Mouse (Mus musculus): ENCODE results near the gene Teddm2. TPM values are rescaled to one million over a fixed set of nuclear protein-coding genes. Genes with fewer than 3 reads are reported as not detected.

The Teddm2 gene
- polyA plus RNA-seq, 1 experiment from 2014 or later: 0.77 TPM

DNA sequence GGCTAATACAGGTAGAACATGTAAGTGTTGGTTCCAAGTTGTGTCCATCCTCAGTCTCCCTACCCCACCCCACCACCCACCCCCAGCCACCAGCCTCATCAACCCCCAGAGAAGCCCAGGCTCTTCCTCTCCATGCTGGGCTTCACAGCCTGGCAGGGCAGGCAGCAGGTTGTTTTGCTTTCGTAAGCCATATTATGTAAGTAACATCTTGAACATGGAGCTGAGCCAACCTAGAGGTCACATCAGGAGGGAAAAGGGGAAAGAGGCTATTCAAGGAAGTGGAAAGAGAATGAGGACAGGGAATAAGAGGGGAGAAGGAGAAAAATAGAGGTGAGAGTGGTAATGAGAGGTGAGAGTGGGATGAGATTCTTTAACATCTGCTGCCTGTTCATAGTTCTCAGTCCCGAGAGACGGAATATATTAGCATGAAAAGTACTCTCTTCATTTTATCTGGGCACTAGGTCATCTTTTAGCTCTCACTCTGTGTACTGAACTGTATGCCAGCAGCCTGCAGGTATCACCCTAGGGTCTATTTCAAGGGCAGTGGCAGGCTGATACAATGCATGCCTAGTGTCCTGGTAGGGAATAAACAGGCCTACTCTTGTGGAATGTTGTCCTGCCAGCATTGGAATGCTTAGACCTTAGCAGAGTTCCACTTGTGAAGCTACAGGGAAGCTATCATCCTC lies 18.6 kb upstream of the Teddm2 start:
- Histone ChIP-seq H3K9me3 (replicated peaks) (no peaks in the 10 kb centered on the region), H3K27ac (no peak overlapping the region), H3K9ac (no peak overlapping the region), H3K27me3 (no peaks in the 10 kb centered on the region), H3K4me1 (peaks cover 2% of the 10 kb centered on the region; the same call in 1 of the 2 replicates), H3K4me2 (replicated peaks) (no peak overlapping the region), H3K4me3 (no peak overlapping the region), H3K36me3 (no peaks in the 10 kb centered on the region)
- no peak for ATAC-seq (ENCODE audit: low FRiP score)
- 84% methylated on average over 3 of the region's 3 CpGs for WGBS

DNA sequence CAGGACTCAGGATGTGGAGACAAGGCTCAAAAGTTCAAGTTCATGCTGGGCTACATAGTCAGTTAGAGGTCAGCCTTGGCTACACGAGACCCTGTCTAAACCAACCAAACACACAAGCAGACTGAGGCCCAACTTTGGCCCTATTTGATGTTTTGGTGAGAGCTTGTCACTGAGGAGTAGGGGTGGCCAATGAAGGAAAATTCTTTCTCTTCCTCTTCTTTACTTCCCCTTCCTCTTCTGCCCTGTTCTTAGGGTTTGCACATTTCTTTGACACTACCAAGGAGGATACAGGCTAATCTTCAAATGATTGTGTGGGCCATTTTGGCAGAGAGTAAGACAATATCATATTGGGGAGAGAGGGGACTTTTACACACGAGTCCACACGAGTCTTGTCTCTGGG lies 13.8 kb upstream of the Teddm2 start:
- Histone ChIP-seq H3K27ac (no peak overlapping the region), H3K27me3 (no peaks in the 10 kb centered on the region), H3K9me3 (replicated peaks) (no peaks in the 10 kb centered on the region), H3K4me3 (no peak overlapping the region), H3K4me2 (replicated peaks) (no peak overlapping the region), H3K9ac (no peak overlapping the region), H3K4me1 (no peaks in the 10 kb centered on the region), H3K36me3 (peaks cover 21% of the 10 kb centered on the region)
- 81% methylated on average over 3 of the region's 3 CpGs for WGBS
- no peak for ATAC-seq (ENCODE audit: low FRiP score)

DNA sequence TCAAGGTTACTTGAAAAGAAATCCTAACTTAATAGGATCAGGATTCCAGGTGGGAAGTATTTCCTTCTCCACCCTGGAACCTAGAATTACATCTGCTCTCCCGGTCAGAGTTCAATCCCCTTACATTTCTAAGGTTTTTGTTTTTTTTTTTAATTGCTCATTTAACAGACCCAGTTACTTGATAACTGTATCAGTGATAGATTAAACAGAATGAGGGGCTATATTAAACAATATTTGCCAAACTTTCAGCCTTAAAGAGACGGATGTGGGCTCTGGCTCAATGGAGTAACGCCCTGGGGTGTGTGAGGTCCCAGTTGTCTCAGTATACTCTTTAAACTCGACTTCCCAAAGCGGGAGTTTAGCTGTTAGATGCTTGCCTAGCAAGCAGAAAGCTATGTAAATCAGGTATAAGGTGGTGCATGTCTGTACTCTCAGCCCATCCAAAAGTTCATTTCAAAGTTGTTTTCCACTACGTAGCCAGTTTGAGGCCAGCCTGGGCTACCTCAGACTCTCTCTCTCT lies 11.3 kb upstream of the Teddm2 start:
- Histone ChIP-seq H3K4me3 (no peak overlapping the region), H3K9me3 (replicated peaks) (no peaks in the 10 kb centered on the region), H3K4me1 (no peaks in the 10 kb centered on the region), H3K4me2 (replicated peaks) (no peak overlapping the region), H3K27ac (no peak overlapping the region), H3K27me3 (no peaks in the 10 kb centered on the region), H3K9ac (no peak overlapping the region), H3K36me3 (peaks cover 46% of the 10 kb centered on the region)
- no peak for ATAC-seq (ENCODE audit: low FRiP score)
- WGBS: 87% methylated on average over 6 of the region's 6 CpGs

DNA sequence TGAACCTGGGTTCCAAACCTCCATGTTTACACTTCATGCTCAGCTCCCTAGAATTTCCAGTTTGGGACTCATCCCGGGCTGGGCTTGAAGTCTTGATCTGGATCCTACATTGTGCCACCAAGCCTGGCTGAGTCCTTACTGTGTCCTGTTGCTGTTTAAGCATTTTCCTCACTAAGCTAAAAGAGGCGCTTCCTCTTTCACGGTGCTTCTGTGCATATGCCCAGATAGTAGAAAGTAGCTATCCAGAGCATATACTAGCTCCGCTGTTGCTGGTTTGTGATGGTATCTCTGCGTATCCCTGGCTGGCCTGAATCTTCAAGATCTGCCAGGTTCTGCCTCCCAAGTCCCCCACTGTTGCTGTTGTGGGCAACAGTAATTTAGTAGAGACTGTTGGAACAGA lies 10.4 kb upstream of the Teddm2 start:
- H3K36me3 ChIP-seq: peaks cover 54% of the 10 kb centered on the region
- H3K4me1 ChIP-seq: no peaks in the 10 kb centered on the region
- no peaks in the 10 kb centered on the region for H3K9me3 ChIP-seq (replicated peaks)
- no peak overlapping the region for H3K4me2 ChIP-seq (replicated peaks)
- WGBS: 90% methylated on average over 5 of the region's 5 CpGs
- H3K27ac ChIP-seq: no peak overlapping the region
- ATAC-seq (ENCODE audit: low FRiP score): no peak
- no peak overlapping the region for H3K4me3 ChIP-seq
- no peaks in the 10 kb centered on the region for H3K27me3 ChIP-seq
- H3K9ac ChIP-seq: no peak overlapping the region

DNA sequence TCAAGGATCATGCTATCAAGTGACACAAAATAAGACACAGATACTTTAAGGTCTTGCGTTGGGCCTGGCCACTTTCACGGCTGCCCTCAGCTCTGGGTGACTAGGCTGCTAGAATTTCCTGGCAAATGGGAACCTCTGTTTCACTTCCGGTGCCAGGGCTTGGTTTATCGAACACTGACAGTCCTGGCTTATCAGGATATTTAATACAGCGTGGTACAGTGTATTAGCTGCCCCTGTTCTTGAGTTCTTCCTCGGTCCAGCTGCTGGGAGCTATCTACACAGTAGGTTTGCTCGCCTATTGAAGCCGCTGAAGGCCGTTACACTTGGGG lies 9.9 kb upstream of the Teddm2 start:
- H3K4me1 ChIP-seq: no peaks in the 10 kb centered on the region
- H3K27me3 ChIP-seq: no peaks in the 10 kb centered on the region
- peaks cover 59% of the 10 kb centered on the region for H3K36me3 ChIP-seq
- no peak overlapping the region for H3K4me3 ChIP-seq
- no peak overlapping the region for H3K4me2 ChIP-seq (replicated peaks)
- ATAC-seq (ENCODE audit: low FRiP score): no peak
- 93% methylated on average over 9 of the region's 9 CpGs for WGBS
- H3K9me3 ChIP-seq (replicated peaks): no peaks in the 10 kb centered on the region
- no peak overlapping the region for H3K9ac ChIP-seq
- no peak overlapping the region for H3K27ac ChIP-seq

DNA sequence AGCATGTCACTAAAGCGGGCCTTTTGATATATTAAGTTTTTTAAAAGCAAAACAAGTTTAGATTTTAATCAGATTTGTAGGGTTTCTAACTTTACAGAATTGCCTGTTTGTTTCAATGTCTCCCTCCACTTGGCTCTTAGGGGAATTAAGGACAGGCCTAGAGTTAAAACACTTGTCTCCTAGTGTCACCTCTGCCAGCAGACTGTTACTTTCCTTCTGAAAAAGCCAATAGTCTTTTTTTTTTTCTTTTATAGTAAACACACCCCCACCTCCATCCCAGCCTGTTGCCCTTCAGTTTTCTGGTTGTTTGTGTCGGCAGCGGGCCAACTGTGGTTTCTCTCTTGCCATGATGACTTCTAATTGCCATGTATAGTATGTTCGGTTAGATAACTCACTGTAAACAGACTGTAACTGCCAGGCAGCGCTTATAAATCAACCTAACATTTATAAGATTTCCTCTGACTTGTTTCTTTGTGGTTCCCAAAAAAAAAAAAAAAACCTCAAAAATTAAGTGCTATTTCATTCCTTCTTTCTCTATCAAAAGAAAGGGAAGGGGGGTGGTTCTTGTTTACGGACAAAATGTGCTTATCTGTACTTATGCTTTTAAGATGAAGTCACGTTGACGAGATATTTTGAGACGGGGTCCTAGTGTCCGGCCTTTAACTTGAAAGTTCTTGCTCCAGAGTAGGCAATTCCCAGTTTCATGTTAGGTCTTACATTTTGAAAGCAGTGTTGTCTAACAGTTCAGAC lies 9.4 kb upstream of the Teddm2 start:
- Histone ChIP-seq H3K4me2 (replicated peaks) (no peak overlapping the region), H3K4me3 (no peak overlapping the region), H3K4me1 (no peaks in the 10 kb centered on the region), H3K9ac (no peak overlapping the region), H3K9me3 (replicated peaks) (no peaks in the 10 kb centered on the region), H3K27me3 (no peaks in the 10 kb centered on the region), H3K36me3 (peaks cover 65% of the 10 kb centered on the region), H3K27ac (no peak overlapping the region)
- ATAC-seq (ENCODE audit: low FRiP score): no peak
- WGBS: 95% methylated on average over 10 of the region's 10 CpGs

DNA sequence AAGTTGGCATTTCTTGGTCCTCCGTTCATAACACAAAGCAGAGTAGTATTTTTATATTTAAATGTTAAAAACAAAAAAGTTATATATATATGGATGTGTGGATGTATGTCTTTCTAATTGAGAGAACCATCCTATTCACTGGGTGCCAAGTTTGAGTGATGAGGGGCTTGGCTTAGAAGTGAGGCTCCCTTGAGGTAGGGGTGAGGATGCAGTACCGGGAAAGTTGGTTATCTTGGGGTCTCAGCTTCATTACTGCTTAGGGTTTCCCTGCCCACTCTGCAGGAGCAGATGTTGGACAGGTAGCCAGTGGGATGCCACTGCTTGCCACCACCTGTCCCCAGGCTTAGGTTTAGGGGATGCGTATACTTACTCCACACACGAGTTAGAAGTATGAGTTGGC lies 8.7 kb upstream of the Teddm2 start:
- H3K4me1 ChIP-seq: no peaks in the 10 kb centered on the region
- H3K4me2 ChIP-seq (replicated peaks): no peak overlapping the region
- no peaks in the 10 kb centered on the region for H3K9me3 ChIP-seq (replicated peaks)
- H3K36me3 ChIP-seq: peaks cover 71% of the 10 kb centered on the region
- no peaks in the 10 kb centered on the region for H3K27me3 ChIP-seq
- 89% methylated on average over 4 of the region's 4 CpGs for WGBS
- no peak overlapping the region for H3K4me3 ChIP-seq
- H3K9ac ChIP-seq: no peak overlapping the region
- no peak for ATAC-seq (ENCODE audit: low FRiP score)
- no peak overlapping the region for H3K27ac ChIP-seq

DNA sequence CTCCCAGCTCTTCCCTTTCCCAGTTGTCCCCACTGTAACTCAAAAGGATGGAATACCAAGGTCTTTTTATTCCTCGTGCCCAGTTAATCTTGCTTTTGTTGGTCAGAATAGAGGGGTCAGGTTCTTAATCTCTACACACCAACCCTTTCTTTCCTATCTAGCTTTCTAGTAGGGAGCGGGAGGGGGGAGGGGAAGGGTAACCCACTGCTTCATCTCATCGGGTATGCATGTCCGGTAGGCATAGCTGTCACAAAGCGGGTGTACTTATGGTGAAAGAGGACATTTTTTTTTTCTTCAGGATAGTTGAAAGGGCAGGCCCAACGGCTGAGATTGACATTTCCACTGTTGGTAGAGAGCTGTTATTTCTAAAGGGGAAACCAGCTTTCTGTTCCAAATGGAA lies 8.2 kb upstream of the Teddm2 start:
- Histone ChIP-seq H3K27ac (no peak overlapping the region), H3K36me3 (peaks cover 77% of the 10 kb centered on the region), H3K4me2 (replicated peaks) (no peak overlapping the region), H3K4me1 (peaks cover under 1% of the 10 kb centered on the region; the same call in 1 of the 2 replicates), H3K9ac (no peak overlapping the region), H3K27me3 (no peaks in the 10 kb centered on the region), H3K9me3 (replicated peaks) (no peaks in the 10 kb centered on the region), H3K4me3 (no peak overlapping the region)
- 75% methylated on average over 6 of the region's 6 CpGs for WGBS
- no peak for ATAC-seq (ENCODE audit: low FRiP score)

DNA sequence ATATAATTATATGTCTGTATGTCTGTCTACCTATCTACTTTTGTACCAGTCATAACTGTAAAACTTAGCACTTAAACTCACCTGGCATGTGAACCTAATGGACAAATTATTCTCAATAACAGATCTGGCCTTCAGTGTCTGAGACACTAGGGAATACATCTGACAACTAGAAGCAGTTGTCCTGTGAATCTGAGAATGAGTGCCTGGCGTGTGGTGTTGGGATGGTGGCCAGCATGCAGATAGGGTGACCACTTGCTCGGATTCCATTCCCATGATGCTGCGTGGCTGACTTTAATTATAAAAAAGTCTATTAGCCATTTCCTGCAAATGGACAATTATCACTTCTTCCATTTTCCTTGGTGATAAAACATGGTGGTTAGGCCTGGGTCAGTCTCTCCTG lies 5.9 kb upstream of the Teddm2 start:
- H3K4me2 ChIP-seq (replicated peaks): no peak overlapping the region
- H3K36me3 ChIP-seq: peaks cover 80% of the 10 kb centered on the region
- no peak overlapping the region for H3K4me3 ChIP-seq
- no peaks in the 10 kb centered on the region for H3K27me3 ChIP-seq
- H3K4me1 ChIP-seq: peaks cover 24% of the 10 kb centered on the region
- no peak for ATAC-seq (ENCODE audit: low FRiP score)
- H3K9me3 ChIP-seq (replicated peaks): no peaks in the 10 kb centered on the region
- no peak overlapping the region for H3K9ac ChIP-seq
- 95% methylated on average over 3 of the region's 3 CpGs for WGBS
- H3K27ac ChIP-seq: no peak overlapping the region

DNA sequence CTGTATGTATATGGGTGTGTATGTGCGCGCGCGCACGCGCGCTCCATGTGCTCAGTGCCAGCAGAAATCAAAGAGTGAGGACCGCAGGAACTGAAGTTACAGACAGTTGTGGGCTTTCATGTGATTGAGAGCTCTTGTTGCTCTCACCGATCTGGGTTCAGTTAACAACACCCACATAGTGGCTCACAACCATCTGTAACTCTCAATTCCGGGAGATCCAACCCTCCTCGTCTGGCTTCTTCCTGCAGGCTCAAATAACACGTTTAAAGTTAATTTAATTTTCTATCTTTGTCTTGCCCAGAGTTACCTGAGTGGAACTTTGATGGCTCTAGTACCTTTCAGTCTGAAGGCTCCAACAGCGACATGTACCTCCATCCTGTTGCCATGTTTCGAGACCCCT lies 4.2 kb upstream of the Teddm2 start:
- Histone ChIP-seq H3K27me3 (no peaks in the 10 kb centered on the region), H3K9me3 (replicated peaks) (no peaks in the 10 kb centered on the region), H3K4me1 (peaks cover 24% of the 10 kb centered on the region), H3K36me3 (peaks cover 64% of the 10 kb centered on the region), H3K4me2 (replicated peaks) (no peak overlapping the region), H3K4me3 (no peak overlapping the region), H3K27ac (no peak overlapping the region), H3K9ac (no peak overlapping the region)
- ATAC-seq (ENCODE audit: low FRiP score): no peak
- WGBS: 96% methylated on average over 14 of the region's 14 CpGs

DNA sequence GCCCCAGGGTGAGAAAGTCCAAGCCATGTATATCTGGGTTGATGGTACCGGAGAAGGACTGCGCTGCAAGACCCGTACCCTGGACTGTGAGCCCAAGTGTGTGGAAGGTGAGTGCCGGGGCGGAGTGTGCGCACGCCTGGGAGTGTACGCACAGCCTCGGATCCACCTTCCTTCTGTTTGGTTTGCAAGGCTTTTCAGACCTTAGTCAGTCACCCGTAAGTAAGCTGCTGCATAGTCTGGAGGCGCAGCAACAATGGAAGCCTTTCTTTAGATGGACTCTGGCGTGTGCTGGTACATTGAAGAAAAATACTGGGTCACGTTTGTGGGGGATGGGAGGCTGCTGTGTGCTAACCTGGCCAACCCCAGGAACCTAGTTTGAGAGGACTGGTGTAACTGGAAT lies 3.0 kb upstream of the Teddm2 start:
- Histone ChIP-seq H3K4me3 (peak overlapping the region; percentile 4; the same call in 1 of the 2 replicates), H3K27me3 (no peaks in the 10 kb centered on the region), H3K36me3 (peaks cover 52% of the 10 kb centered on the region), H3K4me2 (replicated peaks) (peak overlapping the region; percentile 87), H3K27ac (no peak overlapping the region), H3K4me1 (peaks cover 26% of the 10 kb centered on the region), H3K9ac (no peak overlapping the region), H3K9me3 (replicated peaks) (no peaks in the 10 kb centered on the region)
- 52% methylated on average over 13 of the region's 13 CpGs for WGBS
- no peak for ATAC-seq (ENCODE audit: low FRiP score)

DNA sequence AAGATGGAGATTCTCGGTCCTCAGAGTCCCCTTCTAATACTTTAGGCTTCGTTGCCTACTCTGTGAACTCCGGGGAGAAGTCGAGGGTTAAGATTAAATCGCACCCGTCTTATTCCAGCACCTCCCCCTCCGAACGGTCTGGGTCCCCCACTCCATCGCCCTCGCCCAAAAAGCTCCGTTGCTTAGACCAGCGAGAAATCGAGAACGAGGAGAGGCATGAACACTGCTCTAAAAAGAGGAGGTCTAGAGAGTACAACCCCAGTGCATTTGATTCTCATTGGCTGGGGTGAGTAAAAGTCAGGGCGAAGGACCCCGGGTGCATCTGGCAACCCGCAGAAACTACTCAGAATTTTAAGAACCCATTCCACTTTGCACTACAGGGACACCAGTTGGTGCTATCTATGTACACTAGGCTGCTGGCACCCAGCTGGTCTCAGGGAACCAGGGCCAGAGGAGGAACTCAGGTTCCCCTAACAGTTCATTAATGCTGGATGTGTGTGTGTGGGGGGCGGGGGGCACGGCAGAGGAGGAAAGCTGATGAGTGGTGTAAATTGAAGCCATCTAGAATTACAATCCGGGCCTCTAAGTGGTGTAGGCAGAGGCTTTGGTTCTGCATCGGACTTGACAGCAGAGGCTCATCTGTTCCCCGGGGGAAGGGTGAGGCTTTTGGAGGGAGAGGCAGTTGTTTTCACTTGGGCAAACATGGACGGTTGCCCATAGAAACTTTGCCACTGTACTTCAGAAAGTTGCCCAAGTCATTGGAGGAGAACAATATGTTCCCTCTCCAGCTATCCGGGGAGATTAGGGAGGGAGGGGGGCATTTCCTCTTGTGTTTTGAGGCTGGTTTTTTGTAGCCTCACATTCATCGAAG lies 1.1 kb upstream of the Teddm2 start:
- H3K27ac ChIP-seq: peak overlapping the region; percentile 96
- no peaks in the 10 kb centered on the region for H3K27me3 ChIP-seq
- peaks cover 32% of the 10 kb centered on the region for H3K36me3 ChIP-seq
- 2% methylated on average over 25 of the region's 25 CpGs for WGBS
- H3K9ac ChIP-seq: peak overlapping the region; percentile 94
- H3K4me3 ChIP-seq: peak overlapping the region; percentile 86
- no peaks in the 10 kb centered on the region for H3K9me3 ChIP-seq (replicated peaks)
- ATAC-seq (ENCODE audit: low FRiP score): no peak
- peak overlapping the region; percentile 87 for H3K4me2 ChIP-seq (replicated peaks)
- H3K4me1 ChIP-seq: peaks cover 26% of the 10 kb centered on the region
